Mouse (Mus musculus): Measurements from ENCODE around the gene Fbxw11. TPM values are rescaled to one million over a fixed set of nuclear protein-coding genes. Genes with fewer than 3 reads are reported as not detected.
A peak's percentile ranks its signal among the peaks of the same experiment; 100 is the strongest.
"Not testable (repeated sequence)": the region's sequence is repeated elsewhere in the genome, so short reads cannot be mapped to it uniquely, and the experiment has no call there.

The Fbxw11 gene
- polyA plus RNA-seq (2012; rRNA removed): 31.9 and 41.2 TPM in 2 replicates

DNA sequence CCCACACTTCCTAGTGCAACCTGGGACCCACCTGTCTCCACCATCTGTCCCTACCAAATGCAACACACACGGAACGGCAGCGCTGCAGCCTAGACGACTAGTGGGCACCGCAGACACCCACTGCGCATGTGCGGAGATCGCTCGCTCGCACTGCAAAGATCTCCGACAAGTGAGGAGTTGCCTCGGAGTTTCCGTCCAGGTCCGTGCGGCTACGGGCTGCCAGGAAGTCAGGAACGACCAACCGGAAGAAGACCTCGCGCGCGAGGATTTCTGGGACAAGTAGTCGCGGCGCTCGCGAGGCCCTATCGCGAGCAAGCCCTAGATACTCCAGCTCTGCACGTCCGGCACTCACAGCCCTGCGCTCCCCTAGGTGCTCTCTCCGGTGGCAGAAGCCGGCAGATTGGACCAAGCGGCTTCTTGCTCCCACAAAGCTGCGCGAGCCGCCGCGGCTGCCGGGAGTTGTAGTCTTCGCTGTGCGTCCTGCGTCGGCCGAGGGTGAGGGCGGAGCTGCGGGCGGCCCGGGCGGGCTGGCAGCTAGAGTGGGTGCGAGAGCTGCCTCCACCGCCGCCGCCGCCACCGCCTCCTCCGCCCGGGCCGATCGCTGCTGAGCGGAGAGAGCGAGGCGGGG lies at the start of gene Fbxw11:
Fbxw11 (plus strand) TSS at position 476 of the 628 bp plus-strand sequence.
- DNase-seq (ENCODE audit: low read depth, low spot score): peak; percentile 83
- WGBS: under 1% methylated on average over 62 of the region's 64 CpGs

DNA sequence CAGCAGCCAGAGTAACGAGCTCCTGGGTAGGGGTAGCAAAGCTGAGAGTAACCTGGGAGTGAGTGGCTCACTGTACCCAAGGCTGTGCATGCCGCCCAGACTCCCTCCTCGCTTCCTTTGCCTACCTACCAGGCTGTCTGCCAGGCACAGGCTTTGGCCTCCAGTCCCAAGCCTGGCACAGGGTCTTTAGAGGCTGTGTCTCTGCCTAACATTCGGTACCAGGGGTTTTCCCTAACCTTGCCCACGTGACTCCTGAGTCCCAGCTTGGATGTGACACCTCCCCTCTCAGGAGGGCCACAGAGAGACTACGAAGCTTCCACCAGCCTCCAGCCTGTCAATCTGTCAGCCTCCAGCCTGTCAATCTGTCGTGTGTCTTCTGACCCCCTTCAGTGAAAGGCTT lies 49.4 kb upstream of the Fbxw11 start:
- no peak for DNase-seq (ENCODE audit: low read depth, low spot score)
- 87% methylated on average over 7 of the region's 7 CpGs for WGBS

DNA sequence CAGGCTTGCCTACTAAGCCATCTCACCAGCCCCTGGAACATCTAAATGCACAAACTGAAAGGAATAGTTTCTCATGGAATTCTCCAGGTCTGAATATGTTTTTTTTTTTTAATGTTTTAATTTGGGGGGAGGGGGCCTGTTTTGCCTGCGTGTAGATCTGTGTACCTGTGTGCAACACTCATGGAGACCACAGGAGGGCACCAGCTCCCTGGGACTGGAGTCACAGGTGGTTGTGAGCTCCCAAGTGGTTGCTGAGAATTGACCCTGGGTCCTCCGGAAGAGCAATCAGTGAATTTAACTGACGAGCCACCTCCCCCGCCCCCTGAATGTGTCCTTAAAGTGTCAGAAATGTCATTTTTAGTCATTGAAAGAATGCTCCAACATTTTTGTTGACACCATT lies 48.4 kb upstream of the Fbxw11 start:
- DNase-seq (ENCODE audit: low read depth, low spot score): no peak
- WGBS: 95% methylated on average over 4 of the region's 4 CpGs

DNA sequence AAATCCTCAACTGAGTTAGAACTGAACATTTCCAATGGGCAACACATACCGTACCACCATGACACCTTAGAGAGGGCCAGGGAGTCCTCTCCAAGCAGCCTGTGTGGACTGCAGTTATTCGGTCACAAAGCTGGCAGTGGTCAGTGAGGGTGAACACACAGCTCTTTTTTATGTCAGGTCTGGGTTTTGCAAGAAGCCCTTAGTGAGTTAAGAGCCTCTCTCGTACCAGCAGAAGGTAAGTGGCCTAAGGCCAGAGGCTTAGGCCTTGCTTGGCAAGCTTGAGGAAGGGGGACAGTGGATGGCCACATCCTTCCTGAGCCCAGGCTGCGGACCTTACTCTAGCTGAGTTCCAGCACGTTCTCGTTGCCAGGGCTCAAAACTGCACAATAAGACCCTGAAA lies 42.2 kb upstream of the Fbxw11 start:
- DNase-seq (ENCODE audit: low read depth, low spot score): no peak
- 97% methylated on average over 6 of the region's 6 CpGs for WGBS

DNA sequence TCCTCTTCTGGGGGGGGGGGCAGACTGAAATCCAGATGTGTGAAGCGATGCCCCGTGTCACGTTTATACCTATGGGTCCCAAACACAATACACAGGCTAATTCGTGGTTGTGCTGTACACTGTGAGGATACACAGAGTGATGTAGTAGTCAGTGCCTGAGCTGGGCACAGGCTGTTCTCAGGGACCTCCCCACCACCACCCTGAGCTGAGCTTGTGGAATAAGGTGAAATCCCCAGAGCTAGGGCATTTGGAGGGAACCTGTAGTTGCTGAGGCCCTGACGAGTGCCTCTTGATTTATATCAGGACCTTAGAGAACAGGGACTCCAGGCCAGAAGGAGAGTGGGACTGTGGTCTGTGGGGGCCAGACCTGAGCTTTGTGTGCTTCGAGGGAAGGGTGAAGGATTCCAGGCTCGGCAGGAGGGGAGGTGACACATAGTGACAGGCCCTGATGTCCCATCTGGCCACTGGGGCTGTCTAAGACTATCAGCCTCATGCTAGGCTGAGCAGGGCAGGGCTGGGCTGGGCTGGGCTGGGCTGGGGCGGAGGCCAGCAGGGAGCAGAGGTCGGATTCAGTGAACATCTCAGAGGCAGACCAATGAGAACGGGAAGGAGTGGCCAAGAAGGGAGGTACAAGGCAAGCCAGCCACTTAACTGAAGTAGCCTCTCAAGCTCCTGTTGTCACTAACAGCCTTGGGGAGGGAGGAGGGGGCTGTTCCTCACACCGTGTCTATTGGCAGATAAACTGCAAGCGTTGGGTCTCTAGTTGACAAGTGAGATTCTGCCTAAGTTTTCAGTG lies 40.8 kb upstream of the Fbxw11 start:
- 40% methylated on average over 12 of the region's 12 CpGs for WGBS
- peak; percentile 58 for DNase-seq (ENCODE audit: low read depth, low spot score)

DNA sequence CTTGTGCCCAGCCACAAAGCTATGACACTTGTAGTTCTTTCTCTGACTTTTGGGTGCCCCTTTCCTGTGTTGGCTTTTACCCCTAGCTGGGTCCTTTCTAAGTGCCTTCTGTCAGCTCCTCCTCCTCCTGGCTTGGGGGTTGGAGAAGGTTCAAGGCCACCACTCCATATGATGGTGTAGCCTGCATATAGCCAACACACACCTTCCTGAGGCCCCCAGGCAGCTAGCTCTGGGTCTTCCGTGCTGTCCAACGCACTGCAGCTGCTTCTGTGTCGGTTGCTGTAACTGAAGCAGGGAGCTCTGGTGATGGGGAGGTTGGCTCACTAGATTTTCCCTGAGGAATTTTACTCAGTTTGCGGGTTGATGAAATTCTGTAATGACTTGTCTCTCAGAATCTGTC lies 37.9 kb upstream of the Fbxw11 start:
- WGBS: 81% methylated on average over 4 of the region's 4 CpGs
- DNase-seq (ENCODE audit: low read depth, low spot score): no peak

DNA sequence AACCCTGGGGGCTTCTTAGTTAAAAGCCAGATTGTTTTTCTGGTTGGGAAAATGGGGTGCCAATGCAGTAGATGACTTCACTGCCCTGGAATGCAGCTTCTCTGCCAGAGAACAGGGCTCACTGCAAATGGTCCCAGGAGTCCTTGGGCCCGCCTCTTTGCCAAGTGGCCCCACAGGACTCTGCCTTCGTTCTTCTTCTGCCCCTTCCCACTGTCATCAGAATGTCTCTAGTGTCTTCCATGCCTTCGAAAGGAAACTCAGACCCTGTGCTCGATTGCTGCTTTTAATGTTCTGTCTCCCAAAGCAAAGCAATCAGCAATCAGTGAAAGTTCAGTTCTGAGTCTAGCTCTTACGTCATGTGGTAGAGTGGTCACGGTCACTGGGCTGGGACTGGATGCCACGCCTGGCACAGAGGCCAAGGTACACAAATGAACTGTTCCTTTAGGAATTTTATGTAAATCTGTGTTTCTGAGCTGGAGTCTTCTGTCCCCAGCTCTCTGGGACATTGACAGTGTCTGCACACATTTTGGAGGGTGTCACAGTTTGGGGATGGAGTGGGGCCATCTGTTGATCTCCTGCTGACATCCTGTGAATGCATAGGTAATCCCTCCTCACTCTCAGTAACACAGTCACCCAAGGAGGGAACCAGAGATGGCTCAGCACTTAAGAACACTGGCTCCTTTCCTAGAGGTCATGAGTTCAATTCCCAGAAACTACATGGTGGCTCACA lies 37.2 kb upstream of the Fbxw11 start:
- WGBS: 17% methylated on average over 7 of the region's 7 CpGs
- peak; percentile 71 for DNase-seq (ENCODE audit: low read depth, low spot score)

DNA sequence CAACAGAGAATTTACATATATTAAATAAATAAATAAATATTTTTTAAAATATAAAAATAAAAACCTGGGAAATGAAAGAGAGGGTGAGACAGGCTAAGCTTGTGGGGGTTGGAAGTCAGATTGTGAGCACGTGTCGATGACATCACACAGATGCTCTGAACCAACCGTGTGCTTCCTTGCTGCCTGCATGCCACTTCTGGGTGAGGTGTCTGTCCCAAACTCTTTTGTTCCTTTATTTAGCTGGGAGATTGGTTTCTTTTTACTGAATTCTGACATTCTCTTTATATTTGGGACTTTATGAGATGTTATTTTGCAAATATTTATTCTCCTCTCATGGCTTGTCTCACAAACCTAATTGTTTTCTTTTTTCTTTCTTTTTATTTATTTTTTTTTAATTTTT lies 36.6 kb upstream of the Fbxw11 start:
- no peak for DNase-seq (ENCODE audit: low read depth, low spot score)
- 80% methylated on average over 3 of the region's 3 CpGs for WGBS

DNA sequence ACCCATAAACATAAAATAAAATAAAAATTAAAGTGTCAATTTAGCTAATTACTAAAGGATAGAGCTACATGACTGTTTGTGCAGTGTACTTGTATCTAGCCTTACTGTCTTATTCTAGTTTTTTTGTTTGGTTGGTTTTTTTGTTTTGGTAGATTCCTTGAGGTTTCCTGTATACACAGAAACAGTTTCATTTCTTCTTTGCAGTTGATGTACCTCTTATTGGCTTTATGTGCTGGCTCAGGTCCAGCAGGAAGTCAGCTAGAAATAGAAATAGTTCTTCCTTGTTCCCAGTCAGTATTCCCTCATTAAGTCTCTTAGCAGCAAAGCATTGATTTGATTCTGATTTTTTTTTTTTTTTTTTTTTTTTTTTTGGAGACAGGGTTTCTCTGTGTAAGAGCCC lies 35.2 kb upstream of the Fbxw11 start:
- DNase-seq (ENCODE audit: low read depth, low spot score): peak; percentile 76

DNA sequence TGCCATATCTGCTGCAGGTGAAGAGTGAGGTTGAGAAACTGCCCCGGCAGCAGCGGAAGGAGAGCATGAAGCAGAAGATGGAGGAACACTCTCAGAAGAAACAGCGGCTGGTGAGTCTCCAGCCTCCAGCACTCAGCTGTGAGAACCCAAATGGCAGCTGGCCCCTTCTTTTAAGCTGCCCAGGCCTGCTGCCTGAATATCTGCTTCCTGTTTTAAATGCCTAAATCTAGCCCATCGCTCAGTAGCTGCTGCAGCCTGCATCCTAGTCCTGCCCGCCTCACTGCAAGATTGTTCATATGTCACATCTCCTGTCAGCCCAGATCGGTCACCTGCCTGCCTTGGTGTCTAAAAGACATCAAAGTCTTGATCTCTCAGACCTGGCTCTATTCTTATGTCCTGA lies 31.9 kb upstream of the Fbxw11 start:
- WGBS: 88% methylated on average over 6 of the region's 6 CpGs
- no peak for DNase-seq (ENCODE audit: low read depth, low spot score)

DNA sequence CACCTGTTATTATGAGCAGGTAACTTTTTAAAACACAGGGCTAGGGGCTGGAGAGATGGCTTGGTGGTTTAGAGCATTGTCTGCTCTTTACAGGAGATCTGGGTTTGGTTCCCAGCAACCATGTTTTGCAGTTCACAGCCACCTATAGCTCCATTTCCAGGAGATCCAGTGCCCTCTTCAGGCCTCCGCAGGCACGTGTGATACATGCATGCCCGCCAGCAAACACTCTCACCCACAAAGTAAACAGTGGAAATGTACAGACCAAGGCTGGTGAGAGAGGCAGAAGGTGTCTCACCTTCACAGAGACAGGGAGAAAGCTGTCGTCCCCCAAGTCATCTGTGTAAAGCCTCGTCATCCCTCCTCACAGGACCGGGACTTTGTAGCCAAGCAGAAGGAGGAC lies 30.2 kb upstream of the Fbxw11 start:
- 31% methylated on average over 6 of the region's 6 CpGs for WGBS
- DNase-seq (ENCODE audit: low read depth, low spot score): no peak

DNA sequence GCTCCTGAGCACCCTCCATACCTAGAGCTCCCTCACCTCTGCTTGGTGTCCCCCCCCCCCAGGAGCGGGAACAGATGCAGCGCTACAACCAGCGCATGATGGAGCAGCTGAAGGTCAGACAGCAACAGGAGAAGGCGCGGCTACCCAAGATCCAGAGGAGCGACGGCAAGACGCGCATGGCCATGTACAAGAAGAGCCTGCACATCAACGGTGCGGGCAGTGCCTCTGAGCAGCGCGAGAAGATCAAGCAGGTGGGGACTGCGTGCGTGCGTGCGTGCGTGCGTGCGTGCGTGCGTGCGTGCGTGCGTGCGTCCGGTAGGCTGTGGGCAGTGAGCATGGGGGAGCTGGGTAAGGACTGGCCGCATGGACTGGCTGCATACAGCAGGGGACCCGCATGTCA lies 28.1 kb upstream of the Fbxw11 start:
- 96% methylated on average over 29 of the region's 29 CpGs for WGBS
- DNase-seq (ENCODE audit: low read depth, low spot score): no peak

DNA sequence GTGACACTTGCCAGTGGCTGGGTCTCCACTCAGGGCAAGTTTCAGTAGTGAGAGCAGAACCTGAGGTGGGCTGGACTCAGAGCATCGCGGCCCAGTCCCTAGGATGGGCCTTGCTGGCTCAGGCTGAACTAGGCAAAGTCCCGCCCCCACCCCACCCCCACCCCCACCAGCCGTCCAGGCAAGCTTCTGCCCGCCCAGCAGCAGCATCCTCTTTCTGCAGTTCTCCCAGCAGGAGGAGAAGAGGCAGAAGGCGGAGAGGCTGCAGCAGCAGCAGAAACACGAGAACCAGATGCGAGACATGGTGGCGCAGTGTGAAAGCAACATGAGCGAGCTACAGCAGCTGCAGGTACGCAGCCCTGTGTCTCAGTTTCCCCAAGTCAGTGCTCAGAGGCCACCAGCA lies 27.0 kb upstream of the Fbxw11 start:
- 74% methylated on average over 11 of the region's 11 CpGs for WGBS
- DNase-seq (ENCODE audit: low read depth, low spot score): no peak

DNA sequence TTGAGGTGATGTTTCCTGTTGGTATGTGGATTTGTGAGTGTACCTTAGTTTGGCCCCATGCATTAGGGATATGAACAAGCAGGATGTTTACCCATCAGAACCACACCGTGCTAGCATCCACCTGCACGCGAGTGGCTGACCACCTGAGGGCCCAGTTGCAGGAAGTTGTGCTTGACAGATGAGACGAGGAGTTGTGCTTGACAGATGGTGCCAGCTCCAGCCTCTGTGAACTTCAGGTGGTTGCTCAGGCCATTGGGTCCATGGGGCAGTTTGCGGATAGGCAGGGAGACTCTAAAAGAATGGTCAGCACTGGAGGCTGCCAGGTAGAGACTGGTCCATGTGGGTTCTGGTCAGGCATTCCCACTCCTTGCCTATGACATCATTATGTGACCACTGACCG lies 26.4 kb upstream of the Fbxw11 start:
- 64% methylated on average over 6 of the region's 6 CpGs for WGBS
- no peak for DNase-seq (ENCODE audit: low read depth, low spot score)

DNA sequence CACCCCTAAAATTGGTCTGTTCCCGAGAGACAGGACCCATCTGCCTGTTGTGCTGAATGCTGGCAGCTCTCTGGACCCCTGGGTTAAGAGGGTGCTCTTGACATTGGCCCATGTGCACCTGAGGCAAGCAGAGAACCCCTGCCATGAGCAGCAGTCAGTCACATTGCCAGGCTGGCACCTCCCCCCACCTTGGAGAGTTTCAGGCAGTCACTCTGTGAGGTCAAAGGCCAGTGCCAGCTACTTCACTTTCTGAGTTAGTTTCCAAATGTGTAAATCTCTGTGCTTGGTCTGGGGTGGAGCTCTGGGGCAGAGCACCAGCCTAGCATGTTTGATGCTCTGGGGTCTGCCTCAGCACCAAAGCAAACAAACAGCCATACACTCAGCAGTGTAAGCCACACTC lies 24.5 kb upstream of the Fbxw11 start:
- no peak for DNase-seq (ENCODE audit: low read depth, low spot score)
- 97% methylated on average over 1 of the region's 1 CpGs for WGBS

DNA sequence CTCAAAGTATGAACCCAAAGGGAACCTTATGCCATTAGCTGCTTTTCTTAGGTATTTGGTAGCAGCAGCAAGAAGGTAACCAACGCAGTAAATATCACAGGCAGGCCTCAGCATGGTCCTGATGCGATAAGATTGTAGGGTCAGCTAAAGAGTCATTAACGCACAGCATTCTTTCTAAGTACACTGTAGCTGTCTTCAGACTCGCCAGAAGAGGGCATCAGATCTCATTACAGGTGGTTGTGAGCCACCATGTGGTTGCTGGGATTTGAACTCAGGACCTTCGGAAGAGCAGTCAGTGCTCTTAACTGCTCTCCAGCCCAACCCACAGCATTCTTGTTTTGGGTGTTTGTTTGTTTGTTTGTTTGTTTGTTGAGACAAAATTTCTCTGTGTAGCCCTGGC lies 23.9 kb upstream of the Fbxw11 start:
- not testable (repeated sequence) for DNase-seq (ENCODE audit: low read depth, low spot score)
- WGBS: 92% methylated on average over 5 of the region's 5 CpGs

DNA sequence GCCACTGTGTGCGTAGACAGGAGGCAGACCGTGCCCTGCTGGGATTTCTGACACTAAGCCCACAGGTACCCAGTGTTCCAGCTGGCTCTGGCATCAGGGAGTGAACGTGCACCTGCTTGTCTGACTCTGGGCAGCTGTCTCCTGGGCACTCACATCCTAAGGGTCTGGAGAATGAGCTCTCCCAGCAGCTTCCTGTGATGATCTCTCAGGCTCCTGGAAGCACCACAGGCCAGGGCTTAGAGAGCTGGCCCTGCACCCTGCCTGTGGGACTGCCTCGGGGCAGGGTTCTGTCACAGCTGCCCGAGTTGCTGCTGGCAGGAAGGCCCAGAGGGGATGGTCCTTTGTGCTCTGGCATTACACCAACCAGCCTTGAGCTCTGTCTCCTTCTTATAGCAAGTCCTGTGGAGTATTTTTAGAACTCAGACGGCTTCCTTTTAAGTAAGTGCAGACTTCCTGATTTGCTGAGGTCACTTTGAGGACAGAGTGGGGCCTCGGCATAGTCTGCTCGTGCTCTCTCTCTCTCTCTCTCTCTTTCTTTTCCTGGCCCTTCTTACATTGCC lies 23.2 kb upstream of the Fbxw11 start:
- 11% methylated on average over 8 of the region's 8 CpGs for WGBS
- DNase-seq (ENCODE audit: low read depth, low spot score): no peak

DNA sequence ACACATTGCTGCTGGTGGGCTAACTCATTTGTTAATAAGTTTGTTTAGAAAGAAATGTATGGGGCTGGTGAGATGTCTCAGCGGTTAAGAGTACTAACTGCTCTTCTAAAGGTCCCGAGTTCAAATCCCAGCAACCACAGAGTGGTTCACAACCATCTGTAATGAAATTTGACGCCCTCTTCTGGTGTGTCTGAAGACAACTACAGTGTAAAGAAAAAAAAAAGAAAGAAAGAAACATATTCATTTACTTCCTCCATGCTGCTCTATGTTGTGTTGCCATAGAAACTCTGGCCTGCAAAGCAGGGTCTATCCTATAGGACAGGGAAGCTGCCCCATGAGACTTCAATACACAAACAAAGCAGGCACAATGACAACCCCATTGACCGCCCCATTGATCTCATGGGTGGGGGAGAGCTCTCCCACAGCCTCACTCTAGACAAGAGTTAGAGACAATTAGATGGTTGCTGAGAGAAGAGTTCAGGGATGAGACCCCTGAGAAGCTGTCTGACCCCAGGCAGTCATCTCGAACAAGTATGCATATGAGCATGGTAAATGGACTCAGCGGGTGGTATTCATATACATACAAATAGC lies 22.6 kb upstream of the Fbxw11 start:
- WGBS: 83% methylated on average over 6 of the region's 6 CpGs
- no peak for DNase-seq (ENCODE audit: low read depth, low spot score)

DNA sequence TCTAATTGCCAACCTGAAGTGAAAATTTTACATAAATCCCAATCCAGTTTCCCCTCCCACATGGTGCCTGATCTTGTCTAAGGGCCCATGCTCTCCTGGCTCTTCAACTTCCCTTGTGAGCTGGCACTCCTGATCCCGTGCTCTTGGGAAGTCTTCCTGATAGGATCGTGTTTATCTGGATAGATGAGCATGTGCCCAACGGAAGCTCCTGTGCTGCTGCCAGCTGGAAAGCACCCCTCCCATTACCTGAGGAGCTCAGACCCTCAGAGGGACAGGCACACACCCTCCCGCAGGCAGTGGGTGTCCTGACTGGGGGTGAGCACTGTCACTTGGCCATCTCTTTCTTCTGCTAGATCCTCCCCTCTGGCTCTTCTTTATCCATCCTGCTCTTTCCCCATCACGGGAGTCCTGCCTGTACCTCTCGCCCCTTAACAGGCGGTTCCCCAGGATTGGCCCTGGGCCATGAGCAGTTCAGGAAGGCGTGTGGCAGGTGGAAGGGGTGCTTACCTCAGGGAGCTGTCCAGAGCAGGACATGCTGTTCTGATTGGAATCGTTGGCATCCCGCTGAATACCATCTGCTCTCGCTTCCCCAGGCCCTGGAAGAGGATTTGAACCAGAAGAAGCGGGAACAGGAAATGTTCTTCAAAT lies 20.6 kb upstream of the Fbxw11 start:
- no peak for DNase-seq (ENCODE audit: low read depth, low spot score)
- WGBS: 41% methylated on average over 12 of the region's 12 CpGs
